ENCODE assay signal across 20 mouse cellular contexts in the genomic region with DNA sequence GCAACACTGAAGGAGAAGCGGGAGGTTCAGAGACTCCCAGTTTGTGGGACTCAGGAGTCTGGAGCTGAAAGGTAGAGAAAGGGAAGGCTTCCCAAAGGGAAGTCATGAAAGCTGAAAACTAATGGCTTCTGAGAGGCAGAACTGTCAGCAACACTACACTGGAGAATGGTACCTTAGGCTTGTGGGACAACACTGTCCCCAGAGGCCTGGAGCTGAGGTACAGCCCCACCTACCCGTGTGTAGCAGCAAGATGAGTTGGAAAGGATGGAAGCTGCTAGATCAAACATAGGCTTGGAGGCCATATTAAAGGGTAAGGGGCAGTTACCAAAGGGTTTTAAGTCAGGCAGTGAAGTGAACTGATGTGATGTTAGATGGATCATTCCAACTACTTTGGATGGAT.
A peak's percentile ranks its signal among the peaks of the same experiment; 100 is the strongest.
DNase-seq lines count a peak whose midpoint lies in the region; ATAC-seq and TF ChIP-seq lines count a peak whose summit lies in the region.
"Had no signal": no experiment of that assay in that cellular context is flagged by ENCODE, and none has a peak within 500 bp of the region (broad histone marks: within the 10 kb centered on the region; RNA-seq: fewer than 3 reads in every experiment).

No protein-coding gene starts in this region.

- no peak for DNase-seq in gastrocnemius, adult 2 months
- no peak for DNase-seq in gastrocnemius, adult 8-10 months (ENCODE audit: low spot score in 2 of 2)
- DNase-seq in liver, adult 2 months (ENCODE audit: extremely low read depth, low read depth, low spot score), result no peak
- no peak for DNase-seq in liver, embryonic 11.5 days (ENCODE audit: low spot score)
- DNase-seq in lung, postnatal 0 days (ENCODE audit: low spot score), result no peak
- no peak for DNase-seq in lung, postnatal 36 days
- no peak for DNase-seq in left cerebral cortex, adult 8-10 months (ENCODE audit: low spot score in 2 of 2)
- no peak for DNase-seq in heart, postnatal 4 days
- DNase-seq: B cell, adult 2 months; cerebellum, adult 18-20 months; cerebellum, adult 9-11 months; forebrain, postnatal 0 days; gastrocnemius, postnatal 36 days; heart, postnatal 36 days had no signal

- no peak overlapping the region for H3K9ac ChIP-seq in liver, adult 2 months (ENCODE audit: low read depth, low read length)
- no peak overlapping the region for H3K9ac ChIP-seq in liver, embryonic 11.5 days (ENCODE audit: low read depth, low read length)
- H3K9ac ChIP-seq in lung, postnatal 0 days (replicated peaks; ENCODE audit: low read depth), result no peak overlapping the region
- H3K9ac ChIP-seq: forebrain, embryonic 13.5 days; forebrain, postnatal 0 days; heart, embryonic 13.5 days; hindbrain, embryonic 12.5 days had no signal

- H3K4me3 ChIP-seq in gastrocnemius, adult 2 months, result no peak overlapping the region
- H3K4me3 ChIP-seq in liver, adult 2 months (ENCODE audit: insufficient read depth, low read depth, low read length), result no peak overlapping the region
- H3K4me3 ChIP-seq in liver, embryonic 11.5 days (ENCODE audit: low read depth, low read length), result no peak overlapping the region
- no peak overlapping the region for H3K4me3 ChIP-seq in lung, postnatal 0 days (ENCODE audit: low read depth, low read length)
- H3K4me3 ChIP-seq: embryonic facial prominence, embryonic 10.5 days; forebrain, embryonic 13.5 days; heart, embryonic 13.5 days; hindbrain, embryonic 12.5 days had no signal

- 88% methylated on average over 2 of the region's 2 CpGs for WGBS in liver, adult 2 months
- WGBS in liver, embryonic 11.5 days, result 96% methylated on average over 2 of the region's 2 CpGs
- WGBS in lung, postnatal 0 days, result 83% methylated on average over 2 of the region's 2 CpGs

- H3K9me3 ChIP-seq in liver, embryonic 11.5 days (ENCODE audit: control insufficient read depth, low read length), result no peaks in the 10 kb centered on the region
- H3K9me3 ChIP-seq in lung, postnatal 0 days (ENCODE audit: low read length), result no peaks in the 10 kb centered on the region
- H3K9me3 ChIP-seq: embryonic facial prominence, embryonic 10.5 days; forebrain, embryonic 13.5 days; heart, embryonic 13.5 days; hindbrain, embryonic 12.5 days had no signal

- no peak for TF ChIP-seq CTCF in gastrocnemius, adult 2 months (IDR thresholded peaks at IDR 0.05)
- TF ChIP-seq CTCF in liver, adult 2 months (IDR thresholded peaks at IDR 0.05; ENCODE audit: low read depth, low read length), result peak; percentile 37
- peak; percentile 43 for TF ChIP-seq CTCF in lung, postnatal 0 days (IDR thresholded peaks at IDR 0.05)

- H3K4me2 ChIP-seq in liver, embryonic 11.5 days, result no peak overlapping the region
- no peak overlapping the region for H3K4me2 ChIP-seq in lung, postnatal 0 days (replicated peaks; ENCODE audit: low read depth, low read length)
- H3K4me2 ChIP-seq: forebrain, embryonic 13.5 days; heart, embryonic 13.5 days; hindbrain, embryonic 12.5 days had no signal

- TF ChIP-seq POLR2A in liver, adult 2 months (IDR thresholded peaks at IDR 0.05; ENCODE audit: extremely low read depth, insufficient read depth, low read length), result no peak

- H3K79me2 ChIP-seq in liver, adult 2 months (ENCODE audit: control insufficient read depth, insufficient read depth, low read length), result no peaks in the 10 kb centered on the region

- intact Hi-C loops in gastrocnemius, adult 2 months (cut with DNase I), result loop anchor here (5.0 kb wide), 2 partner anchors 54 to 56 kb away; no protein-coding TSS in a partner anchor

- ATAC-seq in liver, embryonic 11.5 days (replicated peaks; ENCODE audit: low FRiP score), result no peak
- ATAC-seq in lung, postnatal 0 days, result no peak
- ATAC-seq: CD4-positive, CD25-positive, alpha-beta regulatory T cell, adult 4 months; forebrain, embryonic 13.5 days; forebrain, postnatal 0 days had no signal

- H3K27ac ChIP-seq in gastrocnemius, adult 2 months, result peak overlapping the region; percentile 2; the same call in 1 of the 2 replicates
- H3K27ac ChIP-seq in liver, adult 2 months (replicated peaks; ENCODE audit: insufficient read depth, low read depth, low read length), result no peak overlapping the region
- H3K27ac ChIP-seq in liver, embryonic 11.5 days (ENCODE audit: low read depth, low read length), result no peak overlapping the region
- H3K27ac ChIP-seq in lung, postnatal 0 days (ENCODE audit: low read length), result no peak overlapping the region
- H3K27ac ChIP-seq: forebrain, embryonic 13.5 days; heart, embryonic 13.5 days; hindbrain, embryonic 12.5 days had no signal

- H3K4me1 ChIP-seq in liver, adult 2 months (ENCODE audit: control insufficient read depth, insufficient read depth, low read length), result peaks cover 29% of the 10 kb centered on the region
- H3K4me1 ChIP-seq in liver, embryonic 11.5 days (replicated peaks; ENCODE audit: control insufficient read depth, insufficient read depth, low read length), result peaks cover 10% of the 10 kb centered on the region; the same call in 1 of the 2 replicates
- H3K4me1 ChIP-seq in lung, postnatal 0 days (ENCODE audit: insufficient read depth, low read depth, low read length), result peaks cover 22% of the 10 kb centered on the region; the same call in 1 of the 2 replicates

- no peak for TF ChIP-seq EP300 in lung, postnatal 0 days (IDR thresholded peaks at IDR 0.05)

- H3K27me3 ChIP-seq in liver, adult 2 months (ENCODE audit: control insufficient read depth, insufficient read depth, low read length), result no peaks in the 10 kb centered on the region
- no peaks in the 10 kb centered on the region for H3K27me3 ChIP-seq in liver, embryonic 11.5 days (replicated peaks; ENCODE audit: control insufficient read depth, insufficient read depth, low read length)
- H3K27me3 ChIP-seq in lung, postnatal 0 days (replicated peaks; ENCODE audit: insufficient read depth, low read length), result no peaks in the 10 kb centered on the region
- H3K27me3 ChIP-seq: forebrain, embryonic 13.5 days; heart, embryonic 13.5 days; hindbrain, embryonic 12.5 days had no signal

- H3K36me3 ChIP-seq in liver, adult 2 months (ENCODE audit: control insufficient read depth, insufficient read depth, low read length), result no peaks in the 10 kb centered on the region
- no peaks in the 10 kb centered on the region for H3K36me3 ChIP-seq in liver, embryonic 11.5 days (ENCODE audit: control insufficient read depth, insufficient read depth, low read length)
- no peaks in the 10 kb centered on the region for H3K36me3 ChIP-seq in lung, postnatal 0 days (ENCODE audit: insufficient read depth, low read length)
- H3K36me3 ChIP-seq: embryonic facial prominence, embryonic 10.5 days; G1E; heart, embryonic 13.5 days; hindbrain, embryonic 12.5 days had no signal
